Mouse (Mus musculus): ENCODE measurements at regions not wholly inside any gene's neighbourhood (a gene's known extent, or its start where the extent isn't known, plus 50 kb on each side); places are given as distances from the start of the nearest gene placed in this dataset.
"Not testable (repeated sequence)": the region's sequence is repeated elsewhere in the genome, so short reads cannot be mapped to it uniquely, and the experiment has no call there.

- DNase-seq (ENCODE audit: extremely low spot score in 1 of 2, low spot score in 2 of 2), result no peak
Observed at GRCm38 (mm10) chr12:39645581-39645980, 392.2 kb downstream of the Arl4a start.

GRCm38 (mm10) chr12:39639246-39639645, 398.6 kb downstream of the Arl4a start:
- no peak for DNase-seq (ENCODE audit: extremely low spot score in 1 of 2, low spot score in 2 of 2)
- TF ChIP-seq CTCF (IDR thresholded peaks at IDR 0.05), result no peak
- H3K27ac ChIP-seq, result no peak overlapping the region
- intact Hi-C loops (cut with DNase I), result no loop called here
- no peak overlapping the region for H3K4me3 ChIP-seq

More at GRCm38 (mm10) chr12:39645581-39645980, 392.2 kb downstream of the Arl4a start:
- Histone ChIP-seq H3K4me3 (no peak overlapping the region), H3K27ac (no peak overlapping the region)
- no peak for TF ChIP-seq CTCF (IDR thresholded peaks at IDR 0.05)
- intact Hi-C loops (cut with DNase I), result no loop called here

GRCm38 (mm10) chr12:39634337-39634736, 403.5 kb downstream of the Arl4a start:
- TF ChIP-seq CTCF (IDR thresholded peaks at IDR 0.05), result no peak
- intact Hi-C loops (cut with DNase I), result no loop called here
- no peak overlapping the region for H3K4me3 ChIP-seq
- no peak overlapping the region for H3K27ac ChIP-seq
- DNase-seq (ENCODE audit: extremely low spot score in 1 of 2, low spot score in 2 of 2), result no peak

GRCm38 (mm10) chr12:39621266-39621665, 416.6 kb downstream of the Arl4a start:
- TF ChIP-seq CTCF (IDR thresholded peaks at IDR 0.05), result no peak; the same call in 1 of the 2 replicates
- intact Hi-C loops (cut with DNase I), result no loop called here
- Histone ChIP-seq H3K27ac (no peak overlapping the region), H3K4me3 (no peak overlapping the region)
- DNase-seq (ENCODE audit: extremely low spot score in 1 of 2, low spot score in 2 of 2), result no peak

- TF ChIP-seq CTCF (IDR thresholded peaks at IDR 0.05), result no peak
- intact Hi-C loops (cut with DNase I), result no loop called here
Observed at GRCm38 (mm10) chr12:39605289-39605688, 432.5 kb downstream of the Arl4a start.

GRCm38 (mm10) chr12:39604723-39605122, 433.1 kb downstream of the Arl4a start:
- intact Hi-C loops (cut with DNase I), result no loop called here
- no peak for DNase-seq (ENCODE audit: extremely low spot score in 1 of 2, low spot score in 2 of 2)
- no peak overlapping the region for H3K27ac ChIP-seq
- no peak overlapping the region for H3K4me3 ChIP-seq
- TF ChIP-seq CTCF (IDR thresholded peaks at IDR 0.05), result no peak

More at GRCm38 (mm10) chr12:39605289-39605688, 432.5 kb downstream of the Arl4a start:
- H3K4me3 ChIP-seq, result no peak overlapping the region
- no peak for DNase-seq (ENCODE audit: extremely low spot score in 1 of 2, low spot score in 2 of 2)
- no peak overlapping the region for H3K27ac ChIP-seq

GRCm38 (mm10) chr12:39594726-39595125, 443.1 kb downstream of the Arl4a start:
- Histone ChIP-seq H3K4me3 (no peak overlapping the region), H3K27ac (no peak overlapping the region)
- intact Hi-C loops (cut with DNase I), result no loop called here
- no peak for TF ChIP-seq CTCF (IDR thresholded peaks at IDR 0.05)
- no peak for DNase-seq (ENCODE audit: extremely low spot score in 1 of 2, low spot score in 2 of 2)

GRCm38 (mm10) chr12:39593781-39594180, 444.0 kb downstream of the Arl4a start:
- H3K4me3 ChIP-seq; DNase-seq (ENCODE audit: extremely low spot score in 1 of 2, low spot score in 2 of 2); H3K27ac ChIP-seq; intact Hi-C loops (cut with DNase I): not testable (repeated sequence)

GRCm38 (mm10) chr12:39587204-39587909, 450.5 kb downstream of the Arl4a start:
- intact Hi-C loops (cut with DNase I), result no loop called here
- no peak overlapping the region for H3K4me3 ChIP-seq
- no peak for TF ChIP-seq CTCF (IDR thresholded peaks at IDR 0.05)
- no peak overlapping the region for H3K27ac ChIP-seq
- DNase-seq (ENCODE audit: extremely low spot score in 1 of 2, low spot score in 2 of 2), result no peak

GRCm38 (mm10) chr12:39586163-39586562, 451.7 kb downstream of the Arl4a start:
- Histone ChIP-seq H3K4me3 (no peak overlapping the region), H3K27ac (no peak overlapping the region)
- DNase-seq (ENCODE audit: extremely low spot score in 1 of 2, low spot score in 2 of 2), result no peak
- TF ChIP-seq CTCF (IDR thresholded peaks at IDR 0.05), result no peak
- intact Hi-C loops (cut with DNase I), result no loop called here

- TF ChIP-seq CTCF (IDR thresholded peaks at IDR 0.05), result no peak
- intact Hi-C loops (cut with DNase I), result no loop called here
- DNase-seq (ENCODE audit: extremely low spot score in 1 of 2, low spot score in 2 of 2), result no peak
- H3K27ac ChIP-seq, result no peak overlapping the region; the same call in 1 of the 2 replicates
- no peak overlapping the region for H3K4me3 ChIP-seq
Observed at GRCm38 (mm10) chr12:39577610-39578009, 460.2 kb downstream of the Arl4a start.

GRCm38 (mm10) chr12:39572802-39573201, 465.0 kb downstream of the Arl4a start:
- DNase-seq (ENCODE audit: extremely low spot score in 1 of 2, low spot score in 2 of 2), result no peak
- Histone ChIP-seq H3K27ac (no peak overlapping the region), H3K4me3 (no peak overlapping the region)
- intact Hi-C loops (cut with DNase I), result no loop called here
- no peak; the same call in 1 of the 2 replicates for TF ChIP-seq CTCF (IDR thresholded peaks at IDR 0.05)

GRCm38 (mm10) chr12:39572147-39572546, 465.7 kb downstream of the Arl4a start:
- Histone ChIP-seq H3K4me3 (no peak overlapping the region), H3K27ac (no peak overlapping the region)
- TF ChIP-seq CTCF (IDR thresholded peaks at IDR 0.05), result no peak
- DNase-seq (ENCODE audit: extremely low spot score in 1 of 2, low spot score in 2 of 2), result no peak
- intact Hi-C loops (cut with DNase I), result no loop called here

All from left cerebral cortex, adult 2 months (tissue).